Mouse (Mus musculus): Measurements from ENCODE around the gene Adcy1. TPM values are rescaled to one million over a fixed set of nuclear protein-coding genes. Genes with fewer than 3 reads are reported as not detected.
"Not testable (repeated sequence)": the region's sequence is repeated elsewhere in the genome, so short reads cannot be mapped to it uniquely, and the experiment has no call there.

The Adcy1 gene
- polyA plus RNA-seq, 1 experiment from 2014 or later: 1.2 TPM

- Histone ChIP-seq H3K4me2 (ENCODE audit: low read length) (peak overlapping the region; percentile 97), H3K9ac (ENCODE audit: low read length) (no peak overlapping the region), H3K4me3 (ENCODE audit: control insufficient read depth in 1 of 2, insufficient read depth in 1 of 2, low read depth in 1 of 2, low read length in 2 of 2) (peak overlapping the region in 1 of 2 experiments; percentile 68; a peak in 2 of 4 replicates), H3K4me1 (ENCODE audit: control insufficient read depth in 2 of 2, insufficient read depth in 2 of 2, low read length in 2 of 2) (peaks cover 5 to 23% of the 10 kb centered on the region in 2 experiments; a peak in 3 of 4 replicates), H3K27ac (replicated peaks in 1 of 2; ENCODE audit: control insufficient read depth in 1 of 2, insufficient read depth in 1 of 2, low read depth in 2 of 2, low read length in 2 of 2) (no peak overlapping the region), H3K27me3 (ENCODE audit: control insufficient read depth, insufficient read depth, low read length) (peaks cover 41% of the 10 kb centered on the region), H3K36me3 (ENCODE audit: control insufficient read depth, insufficient read depth, low read length) (no peaks in the 10 kb centered on the region), H3K9me3 (ENCODE audit: control insufficient read depth, low read length) (no peaks in the 10 kb centered on the region)
- ATAC-seq (ENCODE audit: insufficient number of reproducible peaks, insufficient read depth, low FRiP score, low read depth): no peak
- 6% methylated on average over 14 of the region's 14 CpGs for WGBS
Measured at GRCm38 (mm10) chr11:7214761-7215160, 151.5 kb downstream of the Adcy1 start.

GRCm38 (mm10) chr11:7215703-7216102 is 152.4 kb downstream of the Adcy1 start:
- 16% methylated on average over 8 of the region's 8 CpGs for WGBS
- ATAC-seq (ENCODE audit: insufficient number of reproducible peaks, insufficient read depth, low FRiP score, low read depth): no peak
- H3K9me3 ChIP-seq (ENCODE audit: control insufficient read depth, low read length): no peaks in the 10 kb centered on the region

GRCm38 (mm10) chr11:7221826-7222225 is 158.5 kb downstream of the Adcy1 start:
- H3K4me3 ChIP-seq (ENCODE audit: control insufficient read depth in 1 of 2, insufficient read depth in 1 of 2, low read depth in 1 of 2, low read length in 2 of 2); H3K36me3 ChIP-seq (ENCODE audit: control insufficient read depth, insufficient read depth, low read length); ATAC-seq (ENCODE audit: insufficient number of reproducible peaks, insufficient read depth, low FRiP score, low read depth); H3K4me2 ChIP-seq (ENCODE audit: low read length); H3K4me1 ChIP-seq (ENCODE audit: control insufficient read depth in 2 of 2, insufficient read depth in 2 of 2, low read length in 2 of 2); H3K9ac ChIP-seq (ENCODE audit: low read length); H3K27ac ChIP-seq (replicated peaks in 1 of 2; ENCODE audit: control insufficient read depth in 1 of 2, insufficient read depth in 1 of 2, low read depth in 2 of 2, low read length in 2 of 2); H3K27me3 ChIP-seq (ENCODE audit: control insufficient read depth, insufficient read depth, low read length); H3K9me3 ChIP-seq (ENCODE audit: control insufficient read depth, low read length): not testable (repeated sequence)
- WGBS: 67% methylated on average over 8 of the region's 8 CpGs

More at GRCm38 (mm10) chr11:7215703-7216102, 152.4 kb downstream of the Adcy1 start:
- peaks cover 39% of the 10 kb centered on the region for H3K27me3 ChIP-seq (ENCODE audit: control insufficient read depth, insufficient read depth, low read length)
- no peak overlapping the region for H3K9ac ChIP-seq (ENCODE audit: low read length)
- no peak overlapping the region for H3K4me3 ChIP-seq (ENCODE audit: control insufficient read depth in 1 of 2, insufficient read depth in 1 of 2, low read depth in 1 of 2, low read length in 2 of 2)
- peaks cover 5 to 23% of the 10 kb centered on the region in 2 experiments; a peak in 3 of 4 replicates for H3K4me1 ChIP-seq (ENCODE audit: control insufficient read depth in 2 of 2, insufficient read depth in 2 of 2, low read length in 2 of 2)
- H3K36me3 ChIP-seq (ENCODE audit: control insufficient read depth, insufficient read depth, low read length): no peaks in the 10 kb centered on the region
- no peak overlapping the region for H3K27ac ChIP-seq (replicated peaks in 1 of 2; ENCODE audit: control insufficient read depth in 1 of 2, insufficient read depth in 1 of 2, low read depth in 2 of 2, low read length in 2 of 2)
- no peak overlapping the region for H3K4me2 ChIP-seq (ENCODE audit: low read length)

- no peak overlapping the region for H3K27ac ChIP-seq (replicated peaks in 1 of 2; ENCODE audit: control insufficient read depth in 1 of 2, insufficient read depth in 1 of 2, low read depth in 2 of 2, low read length in 2 of 2)
- no peaks in the 10 kb centered on the region for H3K27me3 ChIP-seq (ENCODE audit: control insufficient read depth, insufficient read depth, low read length)
- H3K9me3 ChIP-seq (ENCODE audit: control insufficient read depth, low read length): no peaks in the 10 kb centered on the region
- H3K4me3 ChIP-seq (ENCODE audit: control insufficient read depth in 1 of 2, insufficient read depth in 1 of 2, low read depth in 1 of 2, low read length in 2 of 2): no peak overlapping the region
- 67% methylated on average over 2 of the region's 2 CpGs for WGBS
- H3K36me3 ChIP-seq (ENCODE audit: control insufficient read depth, insufficient read depth, low read length): no peaks in the 10 kb centered on the region
- no peaks in the 10 kb centered on the region for H3K4me1 ChIP-seq (ENCODE audit: control insufficient read depth in 2 of 2, insufficient read depth in 2 of 2, low read length in 2 of 2)
- no peak overlapping the region for H3K4me2 ChIP-seq (ENCODE audit: low read length)
- H3K9ac ChIP-seq (ENCODE audit: low read length): no peak overlapping the region
- ATAC-seq (ENCODE audit: insufficient number of reproducible peaks, insufficient read depth, low FRiP score, low read depth): 0 out of 2 replicates have a peak, but pooled peaks have one; percentile 39
Measured at GRCm38 (mm10) chr11:7226200-7226599, 162.9 kb downstream of the Adcy1 start.

GRCm38 (mm10) chr11:7226810-7227550 is 163.7 kb downstream of the Adcy1 start:
- Histone ChIP-seq H3K4me1 (ENCODE audit: control insufficient read depth in 2 of 2, insufficient read depth in 2 of 2, low read length in 2 of 2) (no peaks in the 10 kb centered on the region), H3K4me3 (ENCODE audit: control insufficient read depth in 1 of 2, insufficient read depth in 1 of 2, low read depth in 1 of 2, low read length in 2 of 2) (no peak overlapping the region), H3K9me3 (ENCODE audit: control insufficient read depth, low read length) (no peaks in the 10 kb centered on the region), H3K9ac (ENCODE audit: low read length) (no peak overlapping the region), H3K27ac (replicated peaks in 1 of 2; ENCODE audit: control insufficient read depth in 1 of 2, insufficient read depth in 1 of 2, low read depth in 2 of 2, low read length in 2 of 2) (no peak overlapping the region), H3K36me3 (ENCODE audit: control insufficient read depth, insufficient read depth, low read length) (no peaks in the 10 kb centered on the region), H3K27me3 (ENCODE audit: control insufficient read depth, insufficient read depth, low read length) (no peaks in the 10 kb centered on the region), H3K4me2 (ENCODE audit: low read length) (no peak overlapping the region)
- ATAC-seq (ENCODE audit: insufficient number of reproducible peaks, insufficient read depth, low FRiP score, low read depth): no peak
- WGBS: 80% methylated on average over 7 of the region's 7 CpGs

GRCm38 (mm10) chr11:7228107-7228506 is 164.8 kb downstream of the Adcy1 start:
- Histone ChIP-seq H3K4me1 (ENCODE audit: control insufficient read depth in 2 of 2, insufficient read depth in 2 of 2, low read length in 2 of 2) (no peaks in the 10 kb centered on the region), H3K9ac (ENCODE audit: low read length) (no peak overlapping the region), H3K4me3 (ENCODE audit: control insufficient read depth in 1 of 2, insufficient read depth in 1 of 2, low read depth in 1 of 2, low read length in 2 of 2) (no peak overlapping the region), H3K27me3 (ENCODE audit: control insufficient read depth, insufficient read depth, low read length) (no peaks in the 10 kb centered on the region), H3K27ac (replicated peaks in 1 of 2; ENCODE audit: control insufficient read depth in 1 of 2, insufficient read depth in 1 of 2, low read depth in 2 of 2, low read length in 2 of 2) (no peak overlapping the region), H3K36me3 (ENCODE audit: control insufficient read depth, insufficient read depth, low read length) (no peaks in the 10 kb centered on the region), H3K9me3 (ENCODE audit: control insufficient read depth, low read length) (no peaks in the 10 kb centered on the region), H3K4me2 (ENCODE audit: low read length) (no peak overlapping the region)
- no peak for ATAC-seq (ENCODE audit: insufficient number of reproducible peaks, insufficient read depth, low FRiP score, low read depth)
- WGBS: 71% methylated on average over 4 of the region's 4 CpGs

All from heart, embryonic 14.5 days (tissue).